ENCODE assay signal across 15 mouse cellular contexts in genomic region chr9:37115820-37116219, GRCm38 (mm10).
"Had no signal": no experiment of that assay in that cellular context is flagged by ENCODE, and none has a peak within 500 bp of the region (broad histone marks: within the 10 kb centered on the region; RNA-seq: fewer than 3 reads in every experiment).

No protein-coding gene starts in this region.

- H3K4me1 ChIP-seq: liver, embryonic 12.5 days had no signal

- H3K36me3 ChIP-seq: limb, embryonic 15.5 days; liver, embryonic 12.5 days had no signal

- H3K27ac ChIP-seq: limb, embryonic 15.5 days; liver, embryonic 12.5 days had no signal

- ATAC-seq: liver, embryonic 12.5 days; midbrain, embryonic 16.5 days had no signal

- H3K4me3 ChIP-seq: limb, embryonic 15.5 days; liver, embryonic 12.5 days; midbrain, embryonic 12.5 days; neural tube, embryonic 13.5 days had no signal

- H3K9ac ChIP-seq: limb, embryonic 15.5 days; liver, embryonic 12.5 days; lung, embryonic 14.5 days; midbrain, embryonic 12.5 days; neural tube, embryonic 13.5 days had no signal

- H3K4me2 ChIP-seq: limb, embryonic 15.5 days; liver, embryonic 12.5 days; lung, embryonic 14.5 days; midbrain, embryonic 12.5 days; neural tube, embryonic 13.5 days had no signal

- H3K9me3 ChIP-seq: limb, embryonic 15.5 days; liver, embryonic 12.5 days; midbrain, embryonic 12.5 days; neural tube, embryonic 13.5 days had no signal

- DNase-seq: kidney, adult 2 months; kidney, postnatal 36 days; layer of hippocampus, adult 9-11 months; left cerebral cortex, postnatal 4 days; lung, embryonic 14.5 days; lung, postnatal 10 days; lung, postnatal 4 days; right cerebral cortex, adult 18-20 months; right cerebral cortex, postnatal 25 days; thymus, postnatal 36 days had no signal
